Mouse (Mus musculus) hindlimb bud, embryonic 11.5 days (tissue): ENCODE measurements at regions not wholly inside any gene's neighbourhood (a gene's known extent, or its start where the extent isn't known, plus 50 kb on each side); places are given as distances from the start of the nearest gene placed in this dataset.

ENCODE experiments used
- DNase-seq: peaks from one replicate; pipeline ENCODE4 v3.0.0-alpha.2; 2012; ENCODE audit warnings: low read depth, low spot score; ENCODE audit errors: extremely low spot score

DNA sequence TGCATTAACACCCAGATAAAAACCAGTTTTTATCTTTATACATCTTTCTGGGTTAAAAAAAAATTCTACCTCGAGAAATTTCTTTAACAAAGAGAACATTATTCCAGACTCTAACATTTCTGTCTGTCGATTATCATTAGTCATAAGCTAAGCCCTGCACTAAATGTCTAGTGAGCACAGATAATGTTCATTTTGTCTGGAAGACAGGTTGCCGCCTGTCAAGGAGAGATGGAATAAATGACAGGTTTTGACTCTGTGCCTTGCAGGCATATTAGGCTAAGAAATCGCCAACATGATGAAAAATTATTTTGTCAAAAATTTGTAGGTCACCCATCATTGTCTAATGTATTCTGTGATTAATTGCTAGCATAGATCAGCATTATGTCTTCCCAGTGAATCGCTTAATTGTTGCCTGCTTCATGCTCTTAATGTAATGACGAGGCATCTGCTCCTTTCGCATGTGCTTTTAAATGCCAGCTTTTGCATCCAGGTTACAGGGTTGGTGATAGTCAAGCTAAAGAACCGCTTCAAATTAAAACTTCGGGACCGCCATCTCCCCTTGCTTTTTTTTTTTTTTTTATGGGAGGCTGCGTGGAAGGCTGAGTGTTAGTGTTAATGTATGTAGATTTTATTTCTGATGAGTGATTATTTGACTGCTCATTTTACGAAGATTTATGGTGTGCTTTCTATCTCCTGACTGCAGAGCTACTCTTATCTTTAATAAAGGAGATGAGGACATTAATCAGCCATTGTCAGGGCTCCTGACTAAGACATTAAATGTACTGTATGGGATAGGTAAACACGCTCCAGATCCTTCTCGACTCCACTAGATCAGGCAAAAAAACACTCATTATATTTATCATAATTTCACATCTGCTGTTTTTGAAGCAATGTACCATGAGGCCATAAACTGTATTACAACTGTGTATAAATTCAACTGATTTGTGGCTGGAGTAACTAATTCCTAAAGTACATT is 135.9 kb upstream of the Meis2 start:
- DNase-seq: no peak

GRCm38 (mm10) chr2:116200795-116201194 is 135.2 kb upstream of the Meis2 start:
- DNase-seq: no peak

- DNase-seq: no peak
Measured at GRCm38 (mm10) chr2:116181861-116182260, 116.2 kb upstream of the Meis2 start.

GRCm38 (mm10) chr2:116177155-116177554 is 111.5 kb upstream of the Meis2 start:
- no peak for DNase-seq

DNA sequence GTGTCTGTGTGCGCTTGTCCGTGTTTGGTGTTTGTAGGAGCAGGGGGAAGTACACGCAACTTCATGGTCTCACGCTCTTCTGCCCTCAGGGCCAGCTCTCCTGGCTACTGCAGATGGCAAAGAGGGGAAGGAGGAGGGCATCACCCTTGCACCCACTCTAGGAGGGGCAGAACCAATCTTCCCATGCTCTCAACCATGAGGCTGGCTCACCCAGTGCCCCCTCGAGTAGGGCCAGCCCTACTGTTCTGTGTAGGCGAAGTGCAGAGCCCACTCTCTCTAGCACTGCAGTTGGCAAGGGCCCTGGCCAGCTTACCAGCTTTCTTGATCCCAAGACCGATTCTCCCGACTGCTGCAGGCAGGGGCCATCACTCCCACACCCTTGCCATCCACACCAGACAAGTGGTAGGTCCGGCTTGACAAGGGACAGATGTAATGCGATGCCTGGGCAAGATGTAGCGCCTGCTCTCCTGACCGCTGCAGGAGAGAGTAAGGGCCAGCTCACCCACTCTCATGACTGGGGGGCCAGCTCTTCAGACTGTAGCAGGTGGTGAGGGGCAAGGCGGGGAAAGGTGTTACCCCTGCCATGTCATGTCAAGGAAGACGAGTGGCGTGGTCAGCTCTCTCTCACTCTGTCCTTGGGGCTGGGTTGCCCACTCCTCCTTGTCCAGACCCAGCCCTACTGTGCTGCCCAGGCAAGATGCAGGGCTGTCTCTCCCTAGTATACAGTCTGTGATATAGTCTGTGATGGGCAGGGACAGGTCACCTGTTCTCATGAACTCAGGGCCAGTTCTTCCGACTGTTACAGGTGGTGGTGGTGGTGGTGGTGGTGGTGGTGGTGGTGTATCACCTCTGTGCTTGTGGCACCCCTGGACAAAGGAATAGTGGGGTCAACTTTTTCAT is 100.5 kb upstream of the Meis2 start:
- DNase-seq: no peak
